Mouse (Mus musculus) lung, postnatal 0 days (tissue): ENCODE results near the gene Mob4. TPM values are rescaled to one million over a fixed set of nuclear protein-coding genes. Genes with fewer than 3 reads are reported as not detected.
"Not testable (repeated sequence)": the region's sequence is repeated elsewhere in the genome, so short reads cannot be mapped to it uniquely, and the experiment has no call there.

Source experiments
- ATAC-seq: fragments of 200-750 bp; cut with Nextera tagmentation; 2 replicates; pipeline ENCODE4 v1.8.0; 2017; ENCODE audit warnings: moderate library complexity
- DNase-seq: peaks from one replicate; pipeline ENCODE4 v3.0.0-alpha.2; 2016; ENCODE audit warnings: low spot score
- H3K27ac ChIP-seq: fragments of 300-500 bp; sonication (generic); 2 replicates; pipeline ENCODE4 v1.5.1; 2014; ENCODE audit warnings: antibody characterized with exemption, mild to moderate bottlenecking, low read length, mixed read lengths
- H3K27me3 ChIP-seq: fragments of 300-500 bp; sonication (generic); replicated peaks from 2 replicates; pipeline ENCODE4 v1.6.1; 2014; ENCODE audit warnings: low read length, mixed read lengths; ENCODE audit not compliant: insufficient read depth
- H3K36me3 ChIP-seq: fragments of 300-500 bp; sonication (generic); 2 replicates; pipeline ENCODE4 v1.6.1; 2014; ENCODE audit warnings: low read length, mixed read lengths; ENCODE audit not compliant: insufficient read depth
- H3K4me1 ChIP-seq: fragments of 300-500 bp; sonication (generic); 2 replicates; pipeline ENCODE4 v1.6.1; 2014; ENCODE audit warnings: antibody characterized with exemption, low read depth, low read length, mixed read lengths; ENCODE audit not compliant: insufficient read depth
- H3K4me2 ChIP-seq: fragments of 300-500 bp; sonication (generic); replicated peaks from 2 replicates; pipeline ENCODE4 v1.6.1; 2014; ENCODE audit warnings: low read depth, mild to moderate bottlenecking, low read length, moderate library complexity, mixed read lengths
- H3K4me3 ChIP-seq: fragments of 300-500 bp; sonication (generic); 2 replicates; pipeline ENCODE4 v1.5.1; 2014; ENCODE audit warnings: low read depth, low read length
- H3K9ac ChIP-seq: fragments of 300-500 bp; sonication (generic); replicated peaks from 2 replicates; pipeline ENCODE4 v1.6.1; 2014; ENCODE audit warnings: low read depth, mild to moderate bottlenecking
- H3K9me3 ChIP-seq: fragments of 300-500 bp; sonication (generic); 2 replicates; pipeline ENCODE4 v1.6.1; 2016; ENCODE audit warnings: low read length, mixed read lengths
- CTCF ChIP-seq: IDR thresholded peaks from 2 replicates; pipeline ENCODE4 v1.5.1; 2016; ENCODE audit warnings: antibody characterized with exemption, mild to moderate bottlenecking
- EP300 ChIP-seq: IDR thresholded peaks from 2 replicates; pipeline ENCODE4 v1.6.1; 2016; ENCODE audit warnings: antibody characterized with exemption, mild to moderate bottlenecking, control low read depth
- WGBS: fragments of 180-500 bp; shearing (Covaris S2); extraction: QIAGEN DNeasy Blood & Tissue Kit; methylation state at CpG from one replicate; pipeline ENCODE4 v1.1.7; 2014; 5-methylcytosine and 5-hydroxymethylcytosine counted together
- polyA plus RNA-seq: library from polyadenylated mRNA; unstranded; fragments of >200 nt; fragmentation: Nextera tagmentation; extraction: Ambion mirVana; gene quantifications from 2 replicates; pipeline ENCODE4 v1.2.1, GENCODE M21; 2015

Mob4 gene
- polyA plus RNA-seq, 1 experiment from 2014 or later: 109 TPM

DNA sequence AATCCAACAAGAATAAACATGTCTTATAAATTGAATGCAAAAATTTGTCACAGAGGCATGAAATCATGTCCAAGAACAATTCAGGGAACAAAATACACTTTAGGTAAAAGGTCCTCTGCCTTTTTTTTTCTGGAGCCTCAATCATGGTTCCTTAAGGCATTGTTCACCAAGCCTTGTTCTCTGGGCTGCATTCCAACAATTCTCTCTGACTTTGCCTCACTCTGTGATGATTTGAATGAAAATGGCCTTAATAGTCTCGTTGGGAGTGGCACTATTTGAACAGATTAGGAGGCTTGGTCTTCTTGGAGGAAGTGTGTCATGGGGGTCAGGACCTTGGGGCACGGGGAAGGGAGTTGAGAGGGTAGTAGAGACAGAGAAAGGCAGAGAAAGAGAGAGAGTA is 22.6 kb upstream of the Mob4 start:
- Histone ChIP-seq H3K4me3 (no peak overlapping the region), H3K27ac (no peak overlapping the region), H3K9ac (no peak overlapping the region), H3K27me3 (no peaks in the 10 kb centered on the region), H3K9me3 (no peaks in the 10 kb centered on the region), H3K4me1 (no peaks in the 10 kb centered on the region), H3K4me2 (no peak overlapping the region), H3K36me3 (no peaks in the 10 kb centered on the region)
- ATAC-seq (no peak), DNase-seq (no peak)
- 29% methylated on average over 2 of the region's 2 CpGs for WGBS
- TF ChIP-seq CTCF (no peak), EP300 (no peak)

DNA sequence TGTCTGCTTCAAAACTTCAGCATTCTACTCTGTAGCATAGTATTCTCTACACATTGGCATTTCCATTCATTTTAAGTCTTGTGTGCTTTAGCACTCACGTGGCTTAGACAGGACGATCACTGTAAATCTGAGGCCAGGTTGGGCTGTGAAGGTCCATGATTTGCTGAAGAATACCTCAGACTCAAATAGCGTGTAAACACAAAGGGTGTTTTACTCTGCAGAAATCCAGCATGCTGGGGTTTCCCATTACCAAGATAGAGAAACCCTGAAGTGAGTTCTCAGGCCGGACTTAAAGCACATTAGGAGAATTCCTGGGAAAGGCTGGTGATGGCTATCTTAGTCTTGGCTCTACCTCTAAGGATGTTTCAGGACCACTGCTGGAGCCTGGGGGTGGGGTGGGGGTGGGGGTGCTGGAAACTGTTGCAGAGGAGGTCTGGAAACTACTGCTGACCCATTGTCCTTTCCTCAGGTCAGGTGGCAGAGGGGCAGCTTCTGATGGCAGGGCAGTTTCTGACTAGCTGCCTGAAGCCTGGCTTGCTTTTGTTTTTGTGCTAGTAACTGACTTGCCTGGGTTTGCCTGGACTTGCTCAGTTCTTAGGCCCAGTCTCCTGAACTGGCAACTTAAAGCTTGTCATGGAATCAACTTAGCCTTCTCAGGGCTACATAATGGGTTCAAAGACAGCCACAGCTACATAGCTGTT is 21.8 kb upstream of the Mob4 start:
- H3K27me3 ChIP-seq: no peaks in the 10 kb centered on the region
- ATAC-seq: no peak
- no peaks in the 10 kb centered on the region for H3K36me3 ChIP-seq
- no peak overlapping the region for H3K27ac ChIP-seq
- TF ChIP-seq CTCF (no peak), EP300 (no peak)
- H3K4me3 ChIP-seq: no peak overlapping the region
- no peaks in the 10 kb centered on the region for H3K4me1 ChIP-seq
- no peaks in the 10 kb centered on the region for H3K9me3 ChIP-seq
- H3K9ac ChIP-seq: no peak overlapping the region
- WGBS: 91% methylated on average over 4 of the region's 4 CpGs
- H3K4me2 ChIP-seq: no peak overlapping the region
- DNase-seq: no peak

- DNase-seq: no peak
- 86% methylated on average over 5 of the region's 5 CpGs for WGBS
- no peaks in the 10 kb centered on the region for H3K27me3 ChIP-seq
- TF ChIP-seq CTCF: no peak
- no peak for TF ChIP-seq EP300
- no peaks in the 10 kb centered on the region for H3K36me3 ChIP-seq
- no peak overlapping the region for H3K4me2 ChIP-seq
- H3K27ac ChIP-seq: no peak overlapping the region
- no peaks in the 10 kb centered on the region for H3K4me1 ChIP-seq
- no peak for ATAC-seq
- no peaks in the 10 kb centered on the region for H3K9me3 ChIP-seq
- no peak overlapping the region for H3K9ac ChIP-seq
- H3K4me3 ChIP-seq: no peak overlapping the region
Measured at GRCm38 (mm10) chr1:55123046-55123445, 8.0 kb upstream of the Mob4 start.

DNA sequence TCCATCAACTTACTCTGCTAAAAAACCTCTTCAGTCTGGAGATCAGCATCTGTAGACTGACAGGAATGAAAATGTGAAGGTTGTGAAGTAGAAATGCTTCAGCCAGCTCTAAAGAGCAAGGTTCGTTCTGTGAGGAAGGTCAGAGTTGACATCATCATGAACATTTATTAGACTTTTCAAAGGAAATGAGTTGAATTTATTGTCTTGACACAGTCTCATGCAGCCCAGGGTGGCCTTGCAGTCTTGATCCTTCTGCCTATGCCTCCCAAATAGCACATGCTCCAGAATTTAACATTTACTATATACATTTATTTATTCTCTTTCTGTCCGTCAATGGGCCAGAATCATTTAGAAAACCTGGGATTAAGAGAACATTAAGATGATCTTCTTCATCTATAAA is 7.5 kb upstream of the Mob4 start:
- 73% methylated on average over 2 of the region's 2 CpGs for WGBS
- no peak for TF ChIP-seq CTCF
- no peak for TF ChIP-seq EP300
- Histone ChIP-seq H3K36me3 (no peaks in the 10 kb centered on the region), H3K4me2 (no peak overlapping the region), H3K9me3 (no peaks in the 10 kb centered on the region), H3K4me1 (no peaks in the 10 kb centered on the region), H3K27me3 (no peaks in the 10 kb centered on the region), H3K9ac (no peak overlapping the region), H3K27ac (no peak overlapping the region), H3K4me3 (no peak overlapping the region)
- ATAC-seq (no peak), DNase-seq (no peak)

DNA sequence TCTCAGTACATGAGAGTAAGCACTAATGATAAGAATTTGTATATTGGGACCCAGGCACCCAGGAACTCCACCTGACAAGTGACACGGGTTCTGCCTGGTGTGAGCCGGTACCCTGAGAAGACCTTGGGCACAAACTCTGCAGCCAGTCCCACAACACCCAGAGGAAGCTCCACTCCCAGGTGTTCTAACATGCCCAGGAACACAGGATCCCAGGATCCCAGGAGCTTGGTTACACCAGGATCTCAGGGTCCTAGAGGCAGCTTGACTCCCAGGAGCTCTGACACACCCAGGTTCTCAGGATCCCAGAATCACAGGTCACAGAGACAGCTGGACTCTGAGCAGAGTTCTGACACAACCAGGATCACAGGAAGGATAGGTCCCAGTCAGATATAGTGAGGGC is 6.9 kb upstream of the Mob4 start:
- WGBS: 98% methylated on average over 2 of the region's 2 CpGs
- not testable (repeated sequence) for H3K36me3 ChIP-seq, H3K4me2 ChIP-seq, H3K27ac ChIP-seq, H3K4me1 ChIP-seq, H3K27me3 ChIP-seq, ATAC-seq, H3K4me3 ChIP-seq, H3K9me3 ChIP-seq, DNase-seq, H3K9ac ChIP-seq

DNA sequence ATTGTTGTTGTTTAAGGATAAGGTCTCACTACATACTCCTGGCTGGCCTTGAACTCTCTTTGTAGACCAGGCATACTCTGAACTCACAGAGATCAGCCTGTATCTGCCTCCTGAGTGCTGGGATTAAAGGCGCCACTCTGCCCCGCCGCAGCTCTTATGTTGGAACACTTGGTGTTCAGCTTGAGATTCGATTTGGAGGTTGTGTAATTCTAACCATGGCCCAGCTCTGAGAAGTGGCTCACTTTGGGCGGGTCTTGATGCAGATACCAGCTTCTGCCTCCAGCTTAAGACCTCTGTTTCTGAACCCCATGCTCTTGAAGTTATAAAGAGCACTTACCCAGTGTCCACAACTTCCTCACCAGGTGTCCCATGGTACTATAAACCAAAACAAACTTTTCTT is 1.3 kb upstream of the Mob4 start:
- no peaks in the 10 kb centered on the region for H3K27me3 ChIP-seq
- H3K9me3 ChIP-seq: no peaks in the 10 kb centered on the region
- peaks cover 11% of the 10 kb centered on the region; the same call in 1 of the 2 replicates for H3K4me1 ChIP-seq
- no peak overlapping the region for H3K4me3 ChIP-seq
- H3K36me3 ChIP-seq: no peaks in the 10 kb centered on the region
- ATAC-seq: no peak
- no peak overlapping the region for H3K27ac ChIP-seq
- WGBS: 85% methylated on average over 5 of the region's 5 CpGs
- H3K4me2 ChIP-seq: no peak overlapping the region
- H3K9ac ChIP-seq: no peak overlapping the region
- TF ChIP-seq CTCF (no peak), EP300 (no peak)
- no peak for DNase-seq
